Mouse (Mus musculus) heart, postnatal 0 days (tissue): ENCODE results near the gene Tmem219. TPM values are rescaled to one million over a fixed set of nuclear protein-coding genes. Genes with fewer than 3 reads are reported as not detected.

Source experiments
- ATAC-seq: fragments of 200-750 bp; cut with Nextera tagmentation; 2 replicates; pipeline ENCODE4 v1.8.0; 2017; ENCODE audit warnings: low read depth, moderate number of reproducible peaks, moderate library complexity; ENCODE audit not compliant: insufficient read depth
- DNase-seq: peaks from one replicate; pipeline ENCODE4 v3.0.0-alpha.2; 2016; ENCODE audit warnings: low spot score
- H3K27ac ChIP-seq: fragments of 300-500 bp; sonication (generic); 2 replicates; pipeline ENCODE4 v1.5.1; 2014; ENCODE audit warnings: low read depth, mild to moderate bottlenecking
- H3K27me3 ChIP-seq: fragments of 300-500 bp; sonication (generic); 2 replicates; pipeline ENCODE4 v1.6.1; 2014; ENCODE audit warnings: low read length, mixed read lengths; ENCODE audit not compliant: control insufficient read depth, insufficient read depth
- H3K36me3 ChIP-seq: fragments of 300-500 bp; sonication (generic); replicated peaks from 2 replicates; pipeline ENCODE4 v1.6.1; 2014; ENCODE audit warnings: low read length, mixed read lengths; ENCODE audit not compliant: control insufficient read depth, insufficient read depth
- H3K4me1 ChIP-seq: fragments of 300-500 bp; sonication (generic); 2 replicates; pipeline ENCODE4 v1.6.1; 2014; ENCODE audit warnings: antibody characterized with exemption; ENCODE audit not compliant: control insufficient read depth, insufficient read depth
- H3K4me2 ChIP-seq: fragments of 300-500 bp; sonication (generic); 2 replicates; pipeline ENCODE4 v1.6.1; 2014; ENCODE audit warnings: low read depth, mild to moderate bottlenecking, low read length, moderate library complexity
- H3K4me3 ChIP-seq: fragments of 300-500 bp; sonication (generic); 2 replicates; pipeline ENCODE4 v1.5.1; 2014; ENCODE audit warnings: low read depth, low read length
- H3K9ac ChIP-seq: fragments of 300-500 bp; sonication (generic); replicated peaks from 2 replicates; pipeline ENCODE4 v1.6.1; 2014; ENCODE audit warnings: low read depth, low read length, mixed read lengths
- H3K9me3 ChIP-seq: fragments of 300-500 bp; sonication (generic); replicated peaks from 2 replicates; pipeline ENCODE4 v1.6.1; 2016; ENCODE audit warnings: low read length; ENCODE audit not compliant: control insufficient read depth
- CTCF ChIP-seq: IDR thresholded peaks from 2 replicates; pipeline ENCODE4 v1.5.1; 2016; ENCODE audit warnings: antibody characterized with exemption, control low read depth, low read depth
- EP300 ChIP-seq: IDR thresholded peaks from 2 replicates; pipeline ENCODE4 v1.6.1; 2016; ENCODE audit warnings: antibody characterized with exemption, low read depth
- WGBS: fragments of 180-500 bp; shearing (Covaris S2); extraction: QIAGEN DNeasy Blood & Tissue Kit; methylation state at CpG from one replicate; pipeline ENCODE4 v1.1.7; 2014; 5-methylcytosine and 5-hydroxymethylcytosine counted together
- polyA plus RNA-seq: library from polyadenylated mRNA; unstranded; fragments of >200 nt; fragmentation: Nextera tagmentation; extraction: Ambion mirVana; gene quantifications from 2 replicates; pipeline ENCODE4 v1.2.1, GENCODE M21; 2015
- total RNA-seq: library from RNA; depleted of rRNA; stranded (reverse); fragments of >200 nt; gene quantifications from 2 replicates; pipeline ENCODE4 v1.2.3, GENCODE M21; 2014; ENCODE audit warnings: low replicate concordance; rRNA removed

The Tmem219 gene
- total and polyA plus RNA-seq, 2 experiments from 2014 or later = 20.5 to 30.0 TPM

GRCm38 (mm10) chr7:126845516-126845915, 77.2 kb downstream of the Tmem219 start:
- TF ChIP-seq CTCF = no peak
- no peak for TF ChIP-seq EP300
- no peak for DNase-seq
- Histone ChIP-seq H3K4me3 (no peak overlapping the region), H3K9me3 (0 out of 2 replicates have a peak, but pooled peaks cover 3% of the 10 kb centered on the region), H3K9ac (no peak overlapping the region), H3K4me1 (no peaks in the 10 kb centered on the region), H3K27ac (no peak overlapping the region), H3K36me3 (no peaks in the 10 kb centered on the region), H3K4me2 (no peak overlapping the region), H3K27me3 (peaks cover 48% of the 10 kb centered on the region)
- ATAC-seq = no peak
- 88% methylated on average over 2 of the region's 2 CpGs for WGBS

- Histone ChIP-seq H3K4me3 (no peak overlapping the region), H3K27ac (no peak overlapping the region), H3K9ac (no peak overlapping the region), H3K4me1 (no peaks in the 10 kb centered on the region), H3K9me3 (0 out of 2 replicates have a peak, but pooled peaks cover 3% of the 10 kb centered on the region), H3K36me3 (no peaks in the 10 kb centered on the region), H3K4me2 (no peak overlapping the region), H3K27me3 (peaks cover 25% of the 10 kb centered on the region)
- DNase-seq (no peak), ATAC-seq (no peak)
- no peak for TF ChIP-seq CTCF
- no peak for TF ChIP-seq EP300
- WGBS = 69% methylated on average over 9 of the region's 9 CpGs
Measured at GRCm38 (mm10) chr7:126843276-126843675, 79.4 kb downstream of the Tmem219 start.

Other genes starting within 250 kb of the Tmem219 start
Only the 30 nearest of the 31 such genes appear.
- gene Bola2, start 227.5 kb downstream of the Tmem219 start, total RNA-seq = 29.3 and 36.5 TPM in 2 replicates
- 89.0 and 93.7 TPM in 2 replicates for gene Bola2, start 227.5 kb downstream of the Tmem219 start, polyA plus RNA-seq
- gene Slx1b, start 227.1 kb downstream of the Tmem219 start, total RNA-seq = 6.2 and 12.6 TPM in 2 replicates
- 4.9 and 6.3 TPM in 2 replicates for gene Slx1b, start 227.1 kb downstream of the Tmem219 start, polyA plus RNA-seq
- gene Coro1a, start 215.1 kb downstream of the Tmem219 start, total RNA-seq = 14.8 and 25.3 TPM in 2 replicates
- 8.4 and 8.5 TPM in 2 replicates for gene Coro1a, start 215.1 kb downstream of the Tmem219 start, polyA plus RNA-seq
- gene Mapk3, start 163.3 kb downstream of the Tmem219 start, total RNA-seq = 59.2 and 69.4 TPM in 2 replicates
- gene Mapk3, start 163.3 kb downstream of the Tmem219 start, polyA plus RNA-seq = 51.9 and 53.0 TPM in 2 replicates
- gene Gdpd3, start 156.6 kb downstream of the Tmem219 start, total RNA-seq = 7.3 and 7.9 TPM in 2 replicates
- 0.69 and 0.77 TPM in 2 replicates for gene Gdpd3, start 156.6 kb downstream of the Tmem219 start, polyA plus RNA-seq
- 88.9 and 146 TPM in 2 replicates for gene Ypel3, start 146.0 kb downstream of the Tmem219 start, total RNA-seq
- gene Ypel3, start 146.0 kb downstream of the Tmem219 start, polyA plus RNA-seq = 84.1 and 111 TPM in 2 replicates
- gene Tbx6, start 141.4 kb downstream of the Tmem219 start, total RNA-seq = 0.23 and 1.3 TPM in 2 replicates
- gene Tbx6, start 141.4 kb downstream of the Tmem219 start, polyA plus RNA-seq = 0.07 TPM in 1 of 2 replicates, not detected in the other
- gene Ppp4c, start 130.4 kb downstream of the Tmem219 start, total RNA-seq = 93.7 and 118 TPM in 2 replicates
- gene Ppp4c, start 130.4 kb downstream of the Tmem219 start, polyA plus RNA-seq = 75.8 and 77.4 TPM in 2 replicates
- gene Fam57b, start 125.2 kb downstream of the Tmem219 start, total RNA-seq = 0.99 and 2.9 TPM in 2 replicates
- 2.6 and 3.0 TPM in 2 replicates for gene Fam57b, start 125.2 kb downstream of the Tmem219 start, polyA plus RNA-seq
- gene 4930451I11Rik, start 91.3 kb downstream of the Tmem219 start, total RNA-seq = not detected in 2 replicates
- gene 4930451I11Rik, start 91.3 kb downstream of the Tmem219 start, polyA plus RNA-seq = not detected in 2 replicates
- gene Doc2a, start 75.5 kb downstream of the Tmem219 start, total RNA-seq = 0.73 TPM in 1 of 2 replicates, not detected in the other
- not detected in 2 replicates for gene Doc2a, start 75.5 kb downstream of the Tmem219 start, polyA plus RNA-seq
- gene Hirip3, start 60.9 kb downstream of the Tmem219 start, total RNA-seq = 2.6 and 5.3 TPM in 2 replicates
- gene Hirip3, start 60.9 kb downstream of the Tmem219 start, polyA plus RNA-seq = 6.6 and 8.6 TPM in 2 replicates
- gene Ino80e, start 60.5 kb downstream of the Tmem219 start, total RNA-seq = 16.6 and 29.5 TPM in 2 replicates
- gene Ino80e, start 60.5 kb downstream of the Tmem219 start, polyA plus RNA-seq = 35.8 and 37.0 TPM in 2 replicates
- gene Taok2, start 38.2 kb downstream of the Tmem219 start, total RNA-seq = 47.4 and 47.9 TPM in 2 replicates
- 17.9 and 20.9 TPM in 2 replicates for gene Taok2, start 38.2 kb downstream of the Tmem219 start, polyA plus RNA-seq
- gene Kctd13, start 6.0 kb upstream of the Tmem219 start, total RNA-seq = 6.8 and 8.2 TPM in 2 replicates
- 11.2 TPM in 2 replicates for gene Kctd13, start 6.0 kb upstream of the Tmem219 start, polyA plus RNA-seq
- 0.23 TPM in 1 of 2 replicates, not detected in the other for gene Asphd1, start 26.7 kb upstream of the Tmem219 start, total RNA-seq
- not detected in 2 replicates for gene Asphd1, start 26.7 kb upstream of the Tmem219 start, polyA plus RNA-seq
- 8.7 and 14.2 TPM in 2 replicates for gene Sez6l2, start 27.6 kb upstream of the Tmem219 start, total RNA-seq
- gene Sez6l2, start 27.6 kb upstream of the Tmem219 start, polyA plus RNA-seq = 1.5 and 1.7 TPM in 2 replicates
- 135 and 150 TPM in 2 replicates for gene Cdipt, start 53.0 kb upstream of the Tmem219 start, total RNA-seq
- 64.0 and 67.5 TPM in 2 replicates for gene Cdipt, start 53.0 kb upstream of the Tmem219 start, polyA plus RNA-seq
- 1.8 TPM in 1 of 2 replicates, not detected in the other for gene Cdiptos, start 53.2 kb upstream of the Tmem219 start, total RNA-seq
- gene Cdiptos, start 53.2 kb upstream of the Tmem219 start, polyA plus RNA-seq = 1.2 and 1.5 TPM in 2 replicates
- 24.2 and 32.5 TPM in 2 replicates for gene Mvp, start 91.7 kb upstream of the Tmem219 start, total RNA-seq
- gene Mvp, start 91.7 kb upstream of the Tmem219 start, polyA plus RNA-seq = 16.1 and 17.4 TPM in 2 replicates
- not detected in 2 replicates for gene Pagr1b, start 93.6 kb upstream of the Tmem219 start, total RNA-seq
- not detected in 2 replicates for gene Pagr1b, start 93.6 kb upstream of the Tmem219 start, polyA plus RNA-seq
- gene Pagr1a, start 94.4 kb upstream of the Tmem219 start, total RNA-seq = not detected in 2 replicates
- 21.7 and 44.8 TPM in 2 replicates for gene Pagr1a, start 94.4 kb upstream of the Tmem219 start, polyA plus RNA-seq
- gene Gm42742, start 98.2 kb upstream of the Tmem219 start, total RNA-seq = 22.8 and 24.8 TPM in 2 replicates
- gene Gm42742, start 98.2 kb upstream of the Tmem219 start, polyA plus RNA-seq = 5.7 and 44.5 TPM in 2 replicates
- not detected in 2 replicates for gene Prrt2, start 98.3 kb upstream of the Tmem219 start, total RNA-seq
- gene Prrt2, start 98.3 kb upstream of the Tmem219 start, polyA plus RNA-seq = 0.23 and 1.1 TPM in 2 replicates
- gene Maz, start 104.1 kb upstream of the Tmem219 start, total RNA-seq = 89.0 and 89.3 TPM in 2 replicates
- 15.6 and 16.1 TPM in 2 replicates for gene Maz, start 104.1 kb upstream of the Tmem219 start, polyA plus RNA-seq
- gene Kif22, start 119.6 kb upstream of the Tmem219 start, total RNA-seq = 20.9 and 43.1 TPM in 2 replicates
- gene Kif22, start 119.6 kb upstream of the Tmem219 start, polyA plus RNA-seq = 22.4 and 22.8 TPM in 2 replicates
- gene Zg16, start 164.4 kb upstream of the Tmem219 start, total RNA-seq = not detected in 2 replicates
- 0.33 TPM in 1 of 2 replicates, not detected in the other for gene Zg16, start 164.4 kb upstream of the Tmem219 start, polyA plus RNA-seq
- 0.50 and 5.4 TPM in 2 replicates for gene AI467606, start 168.4 kb upstream of the Tmem219 start, total RNA-seq
- 0.89 and 0.94 TPM in 2 replicates for gene AI467606, start 168.4 kb upstream of the Tmem219 start, polyA plus RNA-seq
- gene Qprt, start 199.3 kb upstream of the Tmem219 start, total RNA-seq = 0.42 and 2.3 TPM in 2 replicates
- gene Qprt, start 199.3 kb upstream of the Tmem219 start, polyA plus RNA-seq = 0.88 and 1.1 TPM in 2 replicates
- 0.19 and 1.3 TPM in 2 replicates for gene Spn, start 214.9 kb upstream of the Tmem219 start, total RNA-seq
- gene Spn, start 214.9 kb upstream of the Tmem219 start, polyA plus RNA-seq = 0.10 and 0.18 TPM in 2 replicates